Mouse (Mus musculus): ENCODE measurements around the gene Kcnk1.

- TF ChIP-seq CTCF (IDR thresholded peaks at IDR 0.05; ENCODE audit: extremely low read depth, insufficient read length, insufficient replicate concordance, low read depth, low read length) (no peak), POLR2A (IDR thresholded peaks at IDR 0.05; ENCODE audit: low read depth, low read length) (no peak)
These were observed 31.6 kb downstream of the Kcnk1 start for GRCm38 (mm10) chr8:126026584-126026983.

All from small intestine, adult 2 months (tissue).